Mouse (Mus musculus): ENCODE results near the gene Cox14.

DNA sequence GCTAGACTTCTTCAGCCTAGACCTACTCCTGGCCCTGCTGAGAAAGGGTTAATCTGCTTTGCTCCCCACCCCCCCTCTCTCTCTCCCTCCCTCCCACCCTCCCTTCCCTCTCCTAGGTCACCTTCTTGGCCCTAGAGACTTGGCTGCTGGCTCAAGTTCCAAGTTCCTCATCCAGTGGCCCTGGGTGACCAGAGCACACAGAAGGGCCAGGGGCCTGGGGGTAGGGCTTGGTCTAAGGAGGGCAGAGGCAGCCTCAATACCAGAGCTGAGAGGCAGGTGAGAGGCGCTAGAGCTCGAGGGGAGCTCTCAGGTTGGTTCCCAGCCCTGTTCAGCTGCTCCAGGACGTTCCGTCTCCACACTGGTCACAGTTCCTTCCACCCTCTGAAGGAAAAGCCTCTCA, 34.5 kb upstream of the Cox14 start:
- no peak for TF ChIP-seq POLR2A (IDR thresholded peaks at IDR 0.05; ENCODE audit: control insufficient read depth in 1 of 2, insufficient read depth in 1 of 2, low read depth in 1 of 2, low read length in 2 of 2, poor library complexity in 1 of 2)
- TF ChIP-seq CTCF (IDR thresholded peaks at IDR 0.05 in 2 of 3, conservative IDR thresholded peaks at IDR 0.05 in 1 of 3; ENCODE audit: control insufficient read depth in 1 of 3, insufficient read depth in 1 of 3, low read depth in 2 of 3, low read length in 3 of 3, poor library complexity in 1 of 3, severe bottlenecking in 1 of 3) = no peak
- TF ChIP-seq MAX (IDR thresholded peaks at IDR 0.05; ENCODE audit: low read length) = no peak
- no peak for TF ChIP-seq EP300 (IDR thresholded peaks at IDR 0.05; ENCODE audit: low read depth in 1 of 2, low read length in 2 of 2)
- no peak for TF ChIP-seq MXI1 (IDR thresholded peaks at IDR 0.05; ENCODE audit: low read depth, low read length)
- TF ChIP-seq MYC (IDR thresholded peaks at IDR 0.05; ENCODE audit: low read depth, low read length) = no peak
- TF ChIP-seq NELFE (IDR thresholded peaks at IDR 0.05; ENCODE audit: low read depth, low read length) = no peak
- no peak for TF ChIP-seq ZNF384 (IDR thresholded peaks at IDR 0.05; ENCODE audit: low read depth, low read length)
- no peak for TF ChIP-seq CHD2 (IDR thresholded peaks at IDR 0.05; ENCODE audit: low read length)
- no peak for TF ChIP-seq TBP (IDR thresholded peaks at IDR 0.05; ENCODE audit: low read depth, low read length)
- TF ChIP-seq MAZ (IDR thresholded peaks at IDR 0.05; ENCODE audit: low read depth, low read length) = no peak
- TF ChIP-seq MAFK (IDR thresholded peaks at IDR 0.05; ENCODE audit: borderline replicate concordance, low read depth, low read length) = no peak

All from MEL (cell line).